Mouse (Mus musculus) stomach, embryonic 16.5 days (tissue): ENCODE results near the gene Gm44502. TPM values are rescaled to one million over a fixed set of nuclear protein-coding genes. Genes with fewer than 3 reads are reported as not detected.

Source experiments
- ATAC-seq: fragments of 200-750 bp; cut with Nextera tagmentation; 2 replicates; pipeline ENCODE4 v1.8.0; 2017; ENCODE audit warnings: moderate number of reproducible peaks, moderate TSS enrichment; ENCODE audit not compliant: insufficient read depth, low FRiP score
- H3K27ac ChIP-seq: fragments of 300-500 bp; sonication (generic); 2 replicates; pipeline ENCODE4 v1.5.1; 2014; ENCODE audit warnings: low read length
- H3K27me3 ChIP-seq: fragments of 300-500 bp; sonication (generic); 2 replicates; pipeline ENCODE4 v1.6.1; 2014; ENCODE audit warnings: low read length, control low read depth, mixed read lengths; ENCODE audit not compliant: control insufficient read depth, insufficient read depth
- H3K36me3 ChIP-seq: fragments of 300-500 bp; sonication (generic); 2 replicates; pipeline ENCODE4 v1.6.1; 2014; ENCODE audit warnings: low read length; ENCODE audit not compliant: control insufficient read depth, insufficient read depth
- H3K4me1 ChIP-seq: fragments of 300-500 bp; sonication (generic); 2 replicates; pipeline ENCODE4 v1.6.1; 2014; ENCODE audit warnings: low read length, control low read depth, mixed read lengths; ENCODE audit not compliant: control insufficient read depth, insufficient read depth
- H3K4me2 ChIP-seq: fragments of 300-500 bp; sonication (generic); 2 replicates; pipeline ENCODE4 v1.6.1; 2014; ENCODE audit warnings: low read depth, low read length, mixed read lengths
- H3K4me3 ChIP-seq: fragments of 300-500 bp; sonication (generic); replicated peaks from 2 replicates; pipeline ENCODE4 v1.5.1; 2014; ENCODE audit warnings: mild to moderate bottlenecking, low read length
- H3K9ac ChIP-seq: fragments of 300-500 bp; sonication (generic); 2 replicates; pipeline ENCODE4 v1.6.1; 2014; ENCODE audit warnings: low read length
- H3K9me3 ChIP-seq: fragments of 300-500 bp; sonication (generic); replicated peaks from 2 replicates; pipeline ENCODE4 v1.6.1; 2016; ENCODE audit warnings: low read length, control low read depth; ENCODE audit not compliant: control insufficient read depth
- WGBS: fragments of 180-500 bp; shearing (Covaris S2); extraction: QIAGEN DNeasy Blood & Tissue Kit; methylation state at CpG from one replicate; pipeline ENCODE4 v1.1.7; 2014; 5-methylcytosine and 5-hydroxymethylcytosine counted together
- polyA plus RNA-seq: library from polyadenylated mRNA; unstranded; fragments of >200 nt; fragmentation: Nextera tagmentation; extraction: Ambion mirVana; gene quantifications from 2 replicates; pipeline ENCODE4 v1.2.1, GENCODE M21; 2015

Gm44502 gene
- polyA plus RNA-seq, 1 experiment from 2014 or later, result not detected

- WGBS, result 20% methylated on average over 16 of the region's 16 CpGs
- Histone ChIP-seq H3K9ac (no peak within 1 kb of the TSS), H3K4me1 (peaks cover 19% of the 10 kb centered on the region), H3K4me2 (0 out of 2 replicates have a peak within 1 kb of the TSS, but pooled peaks have one; percentile 9), H3K27ac (no peak within 1 kb of the TSS), H3K27me3 (peaks cover 42% of the 10 kb centered on the region), H3K9me3 (no peaks in the 10 kb centered on the region), H3K36me3 (peaks cover 2% of the 10 kb centered on the region), H3K4me3 (no peak within 1 kb of the TSS)
- ATAC-seq, result no peak
These were observed 52.5 kb downstream of the Gm44502 start, which contains the start of gene Tymp for GRCm38 (mm10) chr15:89376957-89377356. Tymp (minus strand) TSS chr15:89377039.

- Histone ChIP-seq H3K9me3 (no peaks in the 10 kb centered on the region), H3K27me3 (peaks cover 42% of the 10 kb centered on the region), H3K4me2 (no peak overlapping the region), H3K36me3 (peaks cover 7% of the 10 kb centered on the region), H3K4me3 (no peak overlapping the region), H3K9ac (no peak overlapping the region), H3K4me1 (peaks cover 19% of the 10 kb centered on the region), H3K27ac (no peak overlapping the region)
- WGBS, result 83% methylated on average over 7 of the region's 7 CpGs
- no peak for ATAC-seq
These were observed 53.5 kb downstream of the Gm44502 start for GRCm38 (mm10) chr15:89376040-89376439.

- no peak for ATAC-seq
- Histone ChIP-seq H3K4me2 (no peak overlapping the region), H3K27ac (no peak overlapping the region), H3K4me1 (peaks cover 19% of the 10 kb centered on the region), H3K4me3 (no peak overlapping the region), H3K36me3 (peaks cover 15% of the 10 kb centered on the region), H3K9ac (no peak overlapping the region), H3K27me3 (peaks cover 37% of the 10 kb centered on the region), H3K9me3 (no peaks in the 10 kb centered on the region)
- 91% methylated on average over 17 of the region's 17 CpGs for WGBS
These were observed 54.5 kb downstream of the Gm44502 start for GRCm38 (mm10) chr15:89374801-89375534.

GRCm38 (mm10) chr15:89374340-89374739, 55.2 kb downstream of the Gm44502 start:
- H3K9me3 ChIP-seq, result no peaks in the 10 kb centered on the region
- peak overlapping the region; percentile 87 for H3K4me2 ChIP-seq
- peak overlapping the region; percentile 90 for H3K9ac ChIP-seq
- H3K27me3 ChIP-seq, result peaks cover 33% of the 10 kb centered on the region
- WGBS, result 49% methylated on average over 9 of the region's 9 CpGs
- peak overlapping the region; percentile 72 for H3K4me3 ChIP-seq
- H3K36me3 ChIP-seq, result peaks cover 21% of the 10 kb centered on the region
- ATAC-seq, result no peak
- peaks cover 19% of the 10 kb centered on the region for H3K4me1 ChIP-seq
- peak overlapping the region; percentile 96 for H3K27ac ChIP-seq

GRCm38 (mm10) chr15:89373762-89374248, 55.7 kb downstream of the Gm44502 start, which contains the start of gene Sco2:
Sco2 (minus strand) TSS chr15:89373846.
- H3K4me2 ChIP-seq, result peak within 1 kb of the TSS; percentile 87
- H3K27ac ChIP-seq, result peak within 1 kb of the TSS; percentile 96
- peaks cover 28% of the 10 kb centered on the region for H3K27me3 ChIP-seq
- H3K4me1 ChIP-seq, result peaks cover 14% of the 10 kb centered on the region
- peak; percentile 87 for ATAC-seq
- peaks cover 26% of the 10 kb centered on the region for H3K36me3 ChIP-seq
- H3K9me3 ChIP-seq, result no peaks in the 10 kb centered on the region
- under 1% methylated on average over 42 of the region's 42 CpGs for WGBS
- peak within 1 kb of the TSS; percentile 90 for H3K9ac ChIP-seq
- H3K4me3 ChIP-seq, result peak within 1 kb of the TSS; percentile 72

- peak overlapping the region; percentile 96 for H3K27ac ChIP-seq
- ATAC-seq, result peak; percentile 86
- peak overlapping the region; percentile 72 for H3K4me3 ChIP-seq
- H3K9me3 ChIP-seq, result no peaks in the 10 kb centered on the region
- peak overlapping the region; percentile 87 for H3K4me2 ChIP-seq
- H3K36me3 ChIP-seq, result peaks cover 31% of the 10 kb centered on the region
- H3K4me1 ChIP-seq, result peaks cover 10% of the 10 kb centered on the region; the same call in 1 of the 2 replicates
- H3K9ac ChIP-seq, result peak overlapping the region; percentile 90
- peaks cover 21% of the 10 kb centered on the region for H3K27me3 ChIP-seq
- 2% methylated on average over 35 of the region's 35 CpGs for WGBS
These were observed 56.3 kb downstream of the Gm44502 start for GRCm38 (mm10) chr15:89373027-89373761.

- Histone ChIP-seq H3K9me3 (no peaks in the 10 kb centered on the region), H3K4me2 (peak overlapping the region; percentile 87), H3K27ac (peak overlapping the region; percentile 96; the same call in 1 of the 2 replicates), H3K36me3 (peaks cover 35% of the 10 kb centered on the region), H3K4me3 (peak overlapping the region; percentile 72; the same call in 1 of the 2 replicates), H3K4me1 (peaks cover 10% of the 10 kb centered on the region; the same call in 1 of the 2 replicates), H3K27me3 (peaks cover 15% of the 10 kb centered on the region), H3K9ac (peak overlapping the region; percentile 90)
- 74% methylated on average over 7 of the region's 7 CpGs for WGBS
- ATAC-seq, result no peak
These were observed 57.0 kb downstream of the Gm44502 start for GRCm38 (mm10) chr15:89372536-89372935.

GRCm38 (mm10) chr15:89372068-89372467, 57.4 kb downstream of the Gm44502 start:
- peaks cover 39% of the 10 kb centered on the region for H3K36me3 ChIP-seq
- WGBS, result 85% methylated on average over 13 of the region's 13 CpGs
- no peak overlapping the region for H3K27ac ChIP-seq
- H3K4me1 ChIP-seq, result peaks cover 10% of the 10 kb centered on the region; the same call in 1 of the 2 replicates
- no peak overlapping the region for H3K9ac ChIP-seq
- no peak overlapping the region for H3K4me2 ChIP-seq
- no peak overlapping the region for H3K4me3 ChIP-seq
- no peaks in the 10 kb centered on the region for H3K9me3 ChIP-seq
- no peak for ATAC-seq
- H3K27me3 ChIP-seq, result peaks cover 11% of the 10 kb centered on the region
